Mouse (Mus musculus) spleen, adult 2 months (tissue): ENCODE data around the gene Nfia. TPM values are rescaled to one million over a fixed set of nuclear protein-coding genes. Genes with fewer than 3 reads are reported as not detected.
A peak's percentile ranks its signal among the peaks of the same experiment; 100 is the strongest.

Experiments used
- DNase-seq, 2 experiments: peaks; one replicate each; pipeline versions ENCODE4 v3.0.0 to v3.0.0-alpha.2; 2012 to 2021; ENCODE audit warnings: low spot score in 2 of 2, low read depth in 1 of 2
- H3K27ac ChIP-seq: fragments of 200-500 bp; 2 replicates; pipeline ENCODE4 v1.5.1; 2012; ENCODE audit warnings: low read length, inconsistent platforms; ENCODE audit not compliant: insufficient read depth
- H3K27me3 ChIP-seq: fragments of 200-500 bp; 2 replicates; pipeline ENCODE4 v1.6.1; 2012; ENCODE audit warnings: mild to moderate bottlenecking, moderate library complexity, low read length, inconsistent platforms; ENCODE audit not compliant: control insufficient read depth, insufficient read depth
- H3K36me3 ChIP-seq: fragments of 200-500 bp; 2 replicates; pipeline ENCODE4 v1.6.1; 2012; ENCODE audit warnings: mild to moderate bottlenecking, low read length, inconsistent platforms; ENCODE audit not compliant: control insufficient read depth, insufficient read depth
- H3K4me1 ChIP-seq: fragments of 200-500 bp; 2 replicates; pipeline ENCODE4 v1.6.1; 2011; ENCODE audit warnings: inconsistent platforms; ENCODE audit not compliant: control insufficient read depth, insufficient read depth, insufficient read length
- H3K4me3 ChIP-seq: fragments of 200-500 bp; 2 replicates; pipeline ENCODE4 v1.5.1; 2011; ENCODE audit warnings: mild to moderate bottlenecking, inconsistent platforms; ENCODE audit not compliant: insufficient read depth, insufficient read length; ENCODE audit errors: extremely low read depth
- CTCF ChIP-seq: fragments of 200-500 bp; IDR thresholded peaks from 2 replicates; pipeline ENCODE4 v1.5.1; 2011; ENCODE audit warnings: mild to moderate bottlenecking, inconsistent platforms; ENCODE audit not compliant: insufficient read depth, insufficient read length, insufficient replicate concordance; ENCODE audit errors: extremely low read depth
- POLR2A ChIP-seq: fragments of 200-500 bp; IDR thresholded peaks from 2 replicates; pipeline ENCODE4 v1.6.1; 2011; ENCODE audit warnings: low read depth, low read length, inconsistent platforms
- WGBS: fragments of 180-500 bp; shearing (Covaris S2); methylation state at CpG from one replicate; pipeline ENCODE4 v1.1.7; 2018; 5-methylcytosine and 5-hydroxymethylcytosine counted together
- polyA plus RNA-seq: library from polyadenylated mRNA; depleted of rRNA; stranded (reverse); fragments of >200 nt; gene quantifications from 2 replicates; pipeline ENCODE4 v1.2.3, GENCODE M21; 2012

Nfia gene
- polyA plus RNA-seq, 1 experiment, result 10.3 TPM

GRCm38 (mm10) chr4:98109064-98109463 is 336.5 kb downstream of the Nfia start:
- peak in 1 of 2 experiments; percentile 24 for DNase-seq
- TF ChIP-seq POLR2A (no peak), CTCF (peak; percentile 33; the same call in 1 of the 2 replicates)
- Histone ChIP-seq H3K27ac (no peak overlapping the region), H3K4me1 (no peaks in the 10 kb centered on the region; the same call in 1 of the 2 replicates), H3K4me3 (no peak overlapping the region), H3K27me3 (no peaks in the 10 kb centered on the region), H3K36me3 (no peaks in the 10 kb centered on the region)
- WGBS, result 54% methylated on average over 7 of the region's 7 CpGs

- H3K27me3 ChIP-seq, result no peaks in the 10 kb centered on the region
- no peak for TF ChIP-seq POLR2A
- TF ChIP-seq CTCF, result no peak
- H3K4me1 ChIP-seq, result no peaks in the 10 kb centered on the region; the same call in 1 of the 2 replicates
- no peak for DNase-seq
- H3K36me3 ChIP-seq, result no peaks in the 10 kb centered on the region
- 58% methylated on average over 4 of the region's 4 CpGs for WGBS
- H3K27ac ChIP-seq, result no peak overlapping the region
- no peak overlapping the region for H3K4me3 ChIP-seq
Observed at GRCm38 (mm10) chr4:98109911-98110310, 337.4 kb downstream of the Nfia start.

- H3K4me3 ChIP-seq, result no peak overlapping the region
Observed at GRCm38 (mm10) chr4:98113289-98114024, 340.9 kb downstream of the Nfia start.

GRCm38 (mm10) chr4:98114966-98115365 is 342.4 kb downstream of the Nfia start:
- H3K27me3 ChIP-seq, result no peaks in the 10 kb centered on the region
- no peak for DNase-seq
- H3K27ac ChIP-seq, result no peak overlapping the region
- 21% methylated on average over 2 of the region's 2 CpGs for WGBS
- H3K36me3 ChIP-seq, result no peaks in the 10 kb centered on the region
- no peaks in the 10 kb centered on the region; the same call in 1 of the 2 replicates for H3K4me1 ChIP-seq
- no peak for TF ChIP-seq POLR2A
- no peak for TF ChIP-seq CTCF
- H3K4me3 ChIP-seq, result no peak overlapping the region

More at GRCm38 (mm10) chr4:98113289-98114024, 340.9 kb downstream of the Nfia start:
- TF ChIP-seq POLR2A (no peak), CTCF (no peak)
- H3K27me3 ChIP-seq, result no peaks in the 10 kb centered on the region
- no peak overlapping the region for H3K27ac ChIP-seq
- H3K4me1 ChIP-seq, result no peaks in the 10 kb centered on the region; the same call in 1 of the 2 replicates
- H3K36me3 ChIP-seq, result no peaks in the 10 kb centered on the region
- 35% methylated on average over 10 of the region's 10 CpGs for WGBS
- peak in 1 of 2 experiments; percentile 31 for DNase-seq

GRCm38 (mm10) chr4:98115401-98115800 is 342.9 kb downstream of the Nfia start:
- Histone ChIP-seq H3K36me3 (no peaks in the 10 kb centered on the region), H3K4me3 (no peak overlapping the region), H3K27me3 (no peaks in the 10 kb centered on the region), H3K27ac (no peak overlapping the region), H3K4me1 (no peaks in the 10 kb centered on the region; the same call in 1 of the 2 replicates)
- WGBS, result 95% methylated on average over 4 of the region's 4 CpGs
- no peak for DNase-seq
- no peak for TF ChIP-seq CTCF
- no peak for TF ChIP-seq POLR2A

- WGBS, result 92% methylated on average over 7 of the region's 7 CpGs
- DNase-seq, result no peak
- H3K4me1 ChIP-seq, result no peaks in the 10 kb centered on the region; the same call in 1 of the 2 replicates
- no peak overlapping the region for H3K4me3 ChIP-seq
- TF ChIP-seq CTCF (no peak), POLR2A (no peak)
- H3K36me3 ChIP-seq, result no peaks in the 10 kb centered on the region
- H3K27ac ChIP-seq, result no peak overlapping the region
- no peaks in the 10 kb centered on the region for H3K27me3 ChIP-seq
Observed at GRCm38 (mm10) chr4:98116046-98116445, 343.5 kb downstream of the Nfia start.

- Histone ChIP-seq H3K4me3 (no peak overlapping the region), H3K36me3 (no peaks in the 10 kb centered on the region), H3K4me1 (no peaks in the 10 kb centered on the region; the same call in 1 of the 2 replicates), H3K27ac (no peak overlapping the region), H3K27me3 (no peaks in the 10 kb centered on the region)
- DNase-seq, result no peak
- WGBS, result 85% methylated on average over 3 of the region's 3 CpGs
- no peak for TF ChIP-seq POLR2A
- TF ChIP-seq CTCF, result no peak
Observed at GRCm38 (mm10) chr4:98118126-98118525, 345.6 kb downstream of the Nfia start.
